Mouse (Mus musculus): Measurements from ENCODE around the gene Gm20521.

DNA sequence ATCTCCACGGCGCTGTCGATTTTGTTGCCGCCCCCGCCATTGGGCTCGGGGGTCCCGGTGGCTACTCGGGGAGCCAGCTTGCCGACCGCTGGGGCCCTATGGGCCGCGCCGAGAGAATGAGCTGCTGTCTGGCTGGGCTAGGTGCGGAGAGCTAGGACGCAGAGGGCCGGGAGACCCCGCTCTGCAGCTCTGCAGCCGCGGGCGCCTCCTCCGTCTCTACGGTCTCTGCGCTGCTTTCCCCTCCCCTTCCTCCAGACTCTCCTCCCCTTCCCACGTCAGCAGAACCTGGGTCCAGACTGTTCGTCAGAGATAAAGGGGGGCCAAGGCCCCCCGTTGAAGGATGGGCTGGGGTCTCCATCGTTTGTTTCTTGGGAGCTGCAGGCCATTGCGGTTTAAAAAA, 29.6 kb downstream of the Gm20521 start, which contains the start of gene Slc22a17:
- TF ChIP-seq POLR2A (IDR thresholded peaks at IDR 0.05; ENCODE audit: borderline replicate concordance, extremely low read depth, low read depth, low read length) (peak; percentile 75; the same call in 1 of the 2 replicates), CTCF (IDR thresholded peaks at IDR 0.05; ENCODE audit: insufficient read depth, low read length) (no peak)

All from lung, adult 2 months (tissue).